Mouse (Mus musculus) adrenal gland (tissue): Measurements from ENCODE around the gene Pdp2.

Experiments used
- intact Hi-C: fragments of 180-260 bp; cut with DNase I; formaldehyde crosslinking; loops from one replicate; pipeline ENCODE4 v1.15.1; 2025

The Pdp2 gene

DNA sequence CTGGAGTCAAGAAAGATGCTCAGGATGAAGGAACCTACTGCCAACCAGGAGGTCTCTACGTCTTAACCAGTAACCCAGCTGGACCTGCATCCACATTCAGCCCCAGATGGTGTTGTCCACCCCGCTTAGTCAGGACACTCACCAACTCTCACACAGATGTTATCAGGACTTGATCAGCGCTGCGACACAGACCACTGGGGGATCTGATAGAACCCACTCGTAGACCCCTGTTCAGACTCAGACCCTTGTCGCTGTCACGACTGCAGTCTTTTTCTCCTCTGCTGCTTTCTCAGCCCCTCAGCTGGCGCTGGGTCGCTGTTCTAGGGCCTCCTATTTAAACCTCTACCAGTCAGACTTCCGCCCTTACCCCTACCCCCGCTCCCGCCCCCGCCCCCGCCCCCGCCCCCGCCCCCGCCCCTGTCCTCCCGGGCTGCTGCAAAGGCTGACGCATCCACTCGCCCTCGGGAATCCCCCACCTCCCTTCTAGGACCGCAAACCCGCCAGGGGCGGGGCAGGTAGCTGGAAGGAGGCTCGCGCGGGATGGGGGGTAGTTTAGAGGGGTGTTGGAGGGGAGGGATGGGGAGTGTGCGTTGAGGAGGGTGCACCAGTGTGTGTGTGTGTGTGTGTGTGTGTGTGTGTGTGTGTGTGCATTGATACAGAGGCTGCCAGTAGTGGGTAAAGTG is 39.9 kb downstream of the Pdp2 start, which contains the start of gene Rrad:
Gene Rrad, minus strand, starts transcription at position 347 of the 683 bp plus-strand sequence.
- intact Hi-C loops, result no loop called here

GRCm38 (mm10) chr8:104631975-104632374 is 40.7 kb downstream of the Pdp2 start:
- intact Hi-C loops, result no loop called here

GRCm38 (mm10) chr8:104632486-104632885 is 41.2 kb downstream of the Pdp2 start:
- intact Hi-C loops, result no loop called here

GRCm38 (mm10) chr8:104633156-104633744 is 42.0 kb downstream of the Pdp2 start:
- intact Hi-C loops, result no loop called here

DNA sequence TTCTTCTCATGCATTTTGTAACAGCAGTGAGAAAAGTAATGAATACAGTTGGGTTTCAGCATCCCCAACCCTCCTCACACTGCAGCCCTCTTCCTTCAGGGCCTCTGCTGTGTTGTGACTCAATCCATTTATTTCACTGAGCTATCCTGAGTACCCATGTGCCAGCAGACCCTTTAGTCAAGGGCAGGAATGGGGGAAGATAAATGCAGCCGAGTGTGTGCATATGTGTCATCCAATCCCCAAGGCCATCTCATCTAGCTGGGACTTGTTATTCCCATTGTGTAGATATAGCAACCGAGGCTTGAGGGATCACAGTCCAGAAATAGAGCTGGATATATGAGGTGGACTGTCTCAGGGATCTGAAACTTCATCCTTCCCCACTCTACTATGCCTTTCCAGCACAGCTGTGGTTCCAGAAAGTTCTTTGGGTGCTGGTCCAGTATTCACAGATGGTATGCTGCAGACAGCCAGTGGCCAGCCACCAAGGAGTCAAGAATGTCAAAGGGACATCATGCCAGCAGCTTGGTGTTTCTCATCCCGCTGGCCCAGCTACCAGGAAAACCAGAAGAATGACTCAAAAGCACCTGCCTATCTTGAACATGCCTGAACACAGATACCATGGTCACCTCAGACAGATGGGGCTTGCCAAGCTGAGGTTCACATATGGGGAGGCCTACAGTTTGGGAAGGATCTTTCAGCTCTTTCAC is 43.9 kb downstream of the Pdp2 start:
- intact Hi-C loops, result no loop called here

GRCm38 (mm10) chr8:104638010-104638409 is 46.8 kb downstream of the Pdp2 start:
- intact Hi-C loops, result no loop called here

GRCm38 (mm10) chr8:104640241-104640640 is 49.0 kb downstream of the Pdp2 start:
- intact Hi-C loops, result no loop called here

DNA sequence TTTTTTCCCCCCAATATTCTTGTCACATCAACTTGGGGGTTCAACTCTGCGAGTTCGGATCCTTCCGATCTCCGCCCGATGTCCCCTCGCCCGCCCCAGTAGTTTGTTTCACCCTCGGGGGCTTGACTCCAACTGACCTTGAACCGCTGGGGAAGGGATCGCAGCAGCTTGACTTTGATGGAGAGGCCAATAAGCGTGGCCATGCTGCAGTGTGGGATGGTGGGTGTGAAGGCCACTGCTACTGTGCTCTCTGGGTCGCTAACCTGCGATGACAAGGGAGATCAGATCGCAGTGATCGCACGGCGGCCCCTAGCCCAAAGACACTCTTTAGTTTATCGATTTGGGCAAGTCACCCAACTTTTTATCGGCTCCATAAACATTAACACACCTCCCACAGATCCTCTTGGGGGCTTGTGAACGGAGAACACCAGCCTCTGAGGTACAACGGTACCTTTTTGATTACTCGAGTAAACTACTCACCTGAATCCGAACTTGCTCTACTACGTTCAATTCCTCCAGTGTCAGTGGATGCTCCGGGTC is 49.6 kb downstream of the Pdp2 start:
- intact Hi-C loops, result no loop called here

- intact Hi-C loops, result no loop called here
Observed at GRCm38 (mm10) chr8:104641426-104642323, 50.4 kb downstream of the Pdp2 start, which contains the start of gene Ciao2b. Gene Ciao2b, minus strand, starts transcription at chr8:104641965.

DNA sequence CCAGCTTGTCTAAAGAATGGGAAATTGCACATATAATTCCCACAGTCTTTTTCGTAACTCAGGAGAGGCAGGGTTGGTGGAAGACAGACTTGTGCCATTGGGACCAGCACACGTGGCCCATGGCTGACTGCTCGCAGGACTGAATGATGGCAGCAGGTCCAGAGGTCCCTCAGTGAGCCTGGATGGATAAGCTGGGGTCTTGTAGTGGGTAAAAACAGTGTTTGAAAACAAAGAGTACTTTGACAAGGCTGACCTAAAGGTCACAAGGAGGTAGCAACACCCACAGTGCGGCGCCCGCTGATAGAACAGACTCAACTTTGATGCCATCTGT is 51.0 kb downstream of the Pdp2 start:
- intact Hi-C loops, result no loop called here

DNA sequence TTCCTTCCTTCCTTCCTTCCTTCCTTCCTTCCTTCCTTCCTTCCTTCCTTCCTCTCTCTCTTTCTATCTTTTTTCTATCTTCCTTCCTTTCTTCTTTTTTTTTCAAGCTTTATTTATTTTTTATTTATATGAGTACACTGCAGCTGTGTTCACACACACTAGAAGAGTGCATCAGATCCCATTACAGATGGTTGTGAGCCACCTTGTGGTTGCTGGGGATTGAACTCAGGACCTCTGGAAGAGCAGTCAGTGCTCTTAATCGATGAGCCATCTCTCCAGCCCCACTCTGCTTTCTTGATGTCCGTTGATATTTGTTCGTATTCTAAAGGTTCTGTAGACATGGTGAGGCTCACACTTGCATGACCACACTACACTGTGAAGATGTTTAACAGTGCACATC is 52.9 kb downstream of the Pdp2 start:
- intact Hi-C loops, result loop anchor here (1.0 kb wide), 1 partner anchor 42 kb away; no protein-coding TSS in a partner anchor
